Mouse (Mus musculus) heart, postnatal 0 days (tissue): ENCODE measurements around the gene Bmpr1a. TPM values are rescaled to one million over a fixed set of nuclear protein-coding genes. Genes with fewer than 3 reads are reported as not detected.
"Not testable (repeated sequence)": the region's sequence is repeated elsewhere in the genome, so short reads cannot be mapped to it uniquely, and the experiment has no call there.

Source experiments
- ATAC-seq: fragments of 200-750 bp; cut with Nextera tagmentation; 2 replicates; pipeline ENCODE4 v1.8.0; 2017; ENCODE audit warnings: low read depth, moderate number of reproducible peaks, moderate library complexity; ENCODE audit not compliant: insufficient read depth
- DNase-seq: peaks from one replicate; pipeline ENCODE4 v3.0.0-alpha.2; 2016; ENCODE audit warnings: low spot score
- H3K27ac ChIP-seq: fragments of 300-500 bp; sonication (generic); 2 replicates; pipeline ENCODE4 v1.5.1; 2014; ENCODE audit warnings: low read depth, mild to moderate bottlenecking
- H3K27me3 ChIP-seq: fragments of 300-500 bp; sonication (generic); 2 replicates; pipeline ENCODE4 v1.6.1; 2014; ENCODE audit warnings: low read length, mixed read lengths; ENCODE audit not compliant: control insufficient read depth, insufficient read depth
- H3K36me3 ChIP-seq: fragments of 300-500 bp; sonication (generic); replicated peaks from 2 replicates; pipeline ENCODE4 v1.6.1; 2014; ENCODE audit warnings: low read length, mixed read lengths; ENCODE audit not compliant: control insufficient read depth, insufficient read depth
- H3K4me1 ChIP-seq: fragments of 300-500 bp; sonication (generic); 2 replicates; pipeline ENCODE4 v1.6.1; 2014; ENCODE audit warnings: antibody characterized with exemption; ENCODE audit not compliant: control insufficient read depth, insufficient read depth
- H3K4me2 ChIP-seq: fragments of 300-500 bp; sonication (generic); 2 replicates; pipeline ENCODE4 v1.6.1; 2014; ENCODE audit warnings: low read depth, mild to moderate bottlenecking, low read length, moderate library complexity
- H3K4me3 ChIP-seq: fragments of 300-500 bp; sonication (generic); 2 replicates; pipeline ENCODE4 v1.5.1; 2014; ENCODE audit warnings: low read depth, low read length
- H3K9ac ChIP-seq: fragments of 300-500 bp; sonication (generic); replicated peaks from 2 replicates; pipeline ENCODE4 v1.6.1; 2014; ENCODE audit warnings: low read depth, low read length, mixed read lengths
- H3K9me3 ChIP-seq: fragments of 300-500 bp; sonication (generic); replicated peaks from 2 replicates; pipeline ENCODE4 v1.6.1; 2016; ENCODE audit warnings: low read length; ENCODE audit not compliant: control insufficient read depth
- CTCF ChIP-seq: IDR thresholded peaks from 2 replicates; pipeline ENCODE4 v1.5.1; 2016; ENCODE audit warnings: antibody characterized with exemption, control low read depth, low read depth
- EP300 ChIP-seq: IDR thresholded peaks from 2 replicates; pipeline ENCODE4 v1.6.1; 2016; ENCODE audit warnings: antibody characterized with exemption, low read depth
- WGBS: fragments of 180-500 bp; shearing (Covaris S2); extraction: QIAGEN DNeasy Blood & Tissue Kit; methylation state at CpG from one replicate; pipeline ENCODE4 v1.1.7; 2014; 5-methylcytosine and 5-hydroxymethylcytosine counted together
- polyA plus RNA-seq: library from polyadenylated mRNA; unstranded; fragments of >200 nt; fragmentation: Nextera tagmentation; extraction: Ambion mirVana; gene quantifications from 2 replicates; pipeline ENCODE4 v1.2.1, GENCODE M21; 2015
- total RNA-seq: library from RNA; depleted of rRNA; stranded (reverse); fragments of >200 nt; gene quantifications from 2 replicates; pipeline ENCODE4 v1.2.3, GENCODE M21; 2014; ENCODE audit warnings: low replicate concordance

The Bmpr1a gene
- total and polyA plus RNA-seq, 2 experiments from 2014 or later, result 38.6 to 130 TPM

GRCm38 (mm10) chr14:34371763-34372162, 131.4 kb downstream of the Bmpr1a start:
- Histone ChIP-seq H3K36me3 (no peaks in the 10 kb centered on the region), H3K9ac (no peak overlapping the region), H3K4me2 (no peak overlapping the region), H3K9me3 (no peaks in the 10 kb centered on the region), H3K27ac (no peak overlapping the region), H3K27me3 (no peaks in the 10 kb centered on the region), H3K4me3 (no peak overlapping the region), H3K4me1 (no peaks in the 10 kb centered on the region)
- TF ChIP-seq EP300 (no peak), CTCF (no peak)
- 88% methylated on average over 2 of the region's 2 CpGs for WGBS
- ATAC-seq (no peak), DNase-seq (no peak)

GRCm38 (mm10) chr14:34370921-34371320, 132.2 kb downstream of the Bmpr1a start:
- TF ChIP-seq EP300 (no peak), CTCF (no peak)
- Histone ChIP-seq H3K9me3 (no peaks in the 10 kb centered on the region), H3K27me3 (no peaks in the 10 kb centered on the region), H3K4me1 (no peaks in the 10 kb centered on the region), H3K36me3 (no peaks in the 10 kb centered on the region), H3K4me3 (no peak overlapping the region), H3K27ac (no peak overlapping the region), H3K9ac (no peak overlapping the region), H3K4me2 (no peak overlapping the region)
- DNase-seq (no peak), ATAC-seq (no peak)
- WGBS, result 76% methylated on average over 3 of the region's 3 CpGs

GRCm38 (mm10) chr14:34370203-34370602, 132.9 kb downstream of the Bmpr1a start:
- H3K4me1 ChIP-seq, result no peaks in the 10 kb centered on the region
- H3K9ac ChIP-seq, result no peak overlapping the region
- DNase-seq, result no peak
- no peaks in the 10 kb centered on the region for H3K9me3 ChIP-seq
- H3K27me3 ChIP-seq, result no peaks in the 10 kb centered on the region
- H3K4me2 ChIP-seq, result no peak overlapping the region
- H3K4me3 ChIP-seq, result no peak overlapping the region
- no peak overlapping the region for H3K27ac ChIP-seq
- 72% methylated on average over 3 of the region's 3 CpGs for WGBS
- ATAC-seq, result no peak
- TF ChIP-seq EP300 (no peak), CTCF (0 out of 2 replicates have a peak, but pooled peaks have one; percentile 7)
- H3K36me3 ChIP-seq, result no peaks in the 10 kb centered on the region

- WGBS, result 87% methylated on average over 2 of the region's 2 CpGs
- Histone ChIP-seq H3K9ac (no peak overlapping the region), H3K36me3 (no peaks in the 10 kb centered on the region), H3K9me3 (no peaks in the 10 kb centered on the region), H3K4me3 (no peak overlapping the region), H3K4me2 (no peak overlapping the region), H3K27me3 (no peaks in the 10 kb centered on the region), H3K4me1 (no peaks in the 10 kb centered on the region), H3K27ac (no peak overlapping the region)
- ATAC-seq (no peak), DNase-seq (no peak)
- no peak for TF ChIP-seq CTCF
- TF ChIP-seq EP300, result no peak
Observed at GRCm38 (mm10) chr14:34365147-34365507, 138.0 kb downstream of the Bmpr1a start.

GRCm38 (mm10) chr14:34364254-34365146, 138.6 kb downstream of the Bmpr1a start:
- H3K36me3 ChIP-seq, H3K9me3 ChIP-seq, H3K27ac ChIP-seq, H3K4me1 ChIP-seq, H3K4me3 ChIP-seq, ATAC-seq, H3K27me3 ChIP-seq, H3K9ac ChIP-seq, DNase-seq: not testable (repeated sequence)
- H3K4me2 ChIP-seq, result peak overlapping the region; percentile 88
- WGBS, result 88% methylated on average over 15 of the region's 15 CpGs
